Mouse (Mus musculus): ENCODE results near the gene Cldn3.

GRCm38 (mm10) chr5:134965473-134965851, 20.6 kb upstream of the Cldn3 start:
- TF ChIP-seq ZNF384 (IDR thresholded peaks at IDR 0.05; ENCODE audit: low read depth, low read length) (no peak), CHD2 (IDR thresholded peaks at IDR 0.05; ENCODE audit: low read depth, low read length) (0 out of 2 replicates have a peak, but pooled peaks have one; percentile 9), ZC3H11A (IDR thresholded peaks at IDR 0.05; ENCODE audit: borderline replicate concordance, low read depth, low read length) (peak; percentile 93), HCFC1 (IDR thresholded peaks at IDR 0.05; ENCODE audit: borderline replicate concordance, insufficient read depth, low read length) (peak; percentile 47; the same call in 1 of the 2 replicates), MAFK (IDR thresholded peaks at IDR 0.05; ENCODE audit: insufficient read depth, low read depth, low read length) (0 out of 2 replicates have a peak, but pooled peaks have one; percentile 10)

Measured in ES-E14 (cell line).